Mouse (Mus musculus) heart, adult 2 months (tissue): ENCODE measurements at regions not wholly inside any gene's neighbourhood (a gene's known extent, or its start where the extent isn't known, plus 50 kb on each side); places are given as distances from the start of the nearest gene placed in this dataset.
"Not testable (repeated sequence)": the region's sequence is repeated elsewhere in the genome, so short reads cannot be mapped to it uniquely, and the experiment has no call there.

Source experiments
- DNase-seq, 2 experiments: peaks; one replicate each; pipeline ENCODE4 v3.0.0; 2021
- H3K27ac ChIP-seq: fragments of 200-600 bp; 2 replicates; pipeline ENCODE4 v1.8.1; 2022
- H3K27me3 ChIP-seq: fragments of 200-500 bp; 2 replicates; pipeline ENCODE4 v1.6.1; 2012; ENCODE audit warnings: mild to moderate bottlenecking, low read length, inconsistent platforms, mixed read lengths; ENCODE audit not compliant: control insufficient read depth, insufficient read depth
- H3K36me3 ChIP-seq: fragments of 200-500 bp; 2 replicates; pipeline ENCODE4 v1.6.1; 2012; ENCODE audit warnings: low read length, inconsistent platforms; ENCODE audit not compliant: control insufficient read depth, insufficient read depth
- H3K4me1 ChIP-seq: fragments of 200-500 bp; 2 replicates; pipeline ENCODE4 v1.6.1; 2011; ENCODE audit warnings: low read length; ENCODE audit not compliant: control insufficient read depth, insufficient read depth
- H3K4me3 ChIP-seq: fragments of 200-600 bp; 2 replicates; pipeline ENCODE4 v1.8.1; 2022
- H3K79me2 ChIP-seq: fragments of 200-500 bp; replicated peaks from 2 replicates; pipeline ENCODE4 v1.6.1; 2012; ENCODE audit warnings: mild to moderate bottlenecking, inconsistent platforms, low read length, moderate library complexity, mixed read lengths; ENCODE audit not compliant: control insufficient read depth, insufficient read depth
- H3K9ac ChIP-seq: fragments of 200-500 bp; 2 replicates; pipeline ENCODE4 v1.6.1; 2012; ENCODE audit warnings: low read depth, mild to moderate bottlenecking, control low read depth, inconsistent platforms, low read length, mixed read lengths
- CTCF ChIP-seq: fragments of 200-600 bp; IDR thresholded peaks from 2 replicates; pipeline ENCODE4 v1.8.1; 2022; ENCODE audit warnings: antibody characterized with exemption, mild to moderate bottlenecking, moderate library complexity
- EP300 ChIP-seq: fragments of 200-500 bp; IDR thresholded peaks from 2 replicates; pipeline ENCODE4 v1.6.1; 2011; ENCODE audit warnings: low read depth, low read length, control low read depth; ENCODE audit not compliant: insufficient read depth
- POLR2A ChIP-seq: fragments of 200-500 bp; IDR thresholded peaks from 2 replicates; pipeline ENCODE4 v1.6.1; 2011; ENCODE audit warnings: mild to moderate bottlenecking, low read depth, low read length, control low read depth; ENCODE audit not compliant: insufficient read depth
- WGBS: fragments of 180-500 bp; shearing (Covaris S2); methylation state at CpG from one replicate; pipeline ENCODE4 v1.1.7; 2018; 5-methylcytosine and 5-hydroxymethylcytosine counted together
- intact Hi-C: fragments of 180-260 bp; cut with DNase I; formaldehyde crosslinking; loops from one replicate; pipeline ENCODE4 v1.15.1; 2025

- H3K79me2 ChIP-seq: no peaks in the 10 kb centered on the region
- TF ChIP-seq CTCF (no peak), POLR2A (no peak), EP300 (no peak)
- H3K4me3 ChIP-seq: no peak overlapping the region
- H3K27me3 ChIP-seq: no peaks in the 10 kb centered on the region
- DNase-seq: peak; percentile 30 to 48
- H3K4me1 ChIP-seq: no peaks in the 10 kb centered on the region
- H3K9ac ChIP-seq: no peak overlapping the region
- H3K36me3 ChIP-seq: no peaks in the 10 kb centered on the region
- 5% methylated on average over 9 of the region's 9 CpGs for WGBS
- no peak overlapping the region for H3K27ac ChIP-seq
- intact Hi-C loops: loop anchor here (1.0 kb wide), 1 partner anchor 15 kb away; no protein-coding TSS in a partner anchor
Measured at GRCm38 (mm10) chr6:48227431-48227830, 141.0 kb upstream of the Zfp746 start.

GRCm38 (mm10) chr6:48224206-48224605 lies 137.8 kb upstream of the Zfp746 start:
- H3K9ac ChIP-seq: no peak overlapping the region
- H3K4me1 ChIP-seq: no peaks in the 10 kb centered on the region
- intact Hi-C loops: no loop called here
- DNase-seq: no peak
- no peak overlapping the region for H3K27ac ChIP-seq
- no peak overlapping the region for H3K4me3 ChIP-seq
- TF ChIP-seq POLR2A (no peak), CTCF (no peak), EP300 (no peak)
- H3K36me3 ChIP-seq: no peaks in the 10 kb centered on the region
- no peaks in the 10 kb centered on the region for H3K27me3 ChIP-seq
- no peaks in the 10 kb centered on the region for H3K79me2 ChIP-seq
- 87% methylated on average over 4 of the region's 4 CpGs for WGBS

DNA sequence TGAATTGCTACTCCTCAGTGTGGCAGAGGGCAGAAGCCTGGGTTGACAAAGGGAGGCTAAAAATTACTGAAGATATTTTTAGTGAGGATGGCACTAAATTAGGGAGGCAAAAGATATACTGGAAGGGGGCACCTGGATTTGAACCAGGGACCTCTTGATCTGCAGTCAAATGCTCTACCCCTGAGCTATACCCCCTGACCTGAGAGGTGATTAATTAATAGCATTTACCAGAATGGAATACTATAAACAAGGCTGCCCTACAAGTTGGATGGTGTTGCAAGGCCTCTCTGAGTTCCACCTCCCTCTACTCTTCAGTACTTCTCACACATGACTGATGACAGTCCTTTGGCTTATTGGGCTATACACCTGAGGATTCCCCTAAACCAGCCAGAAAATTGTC lies 136.6 kb upstream of the Zfp746 start:
- Histone ChIP-seq H3K4me1 (no peaks in the 10 kb centered on the region), H3K27ac (no peak overlapping the region), H3K36me3 (no peaks in the 10 kb centered on the region), H3K79me2 (no peaks in the 10 kb centered on the region), H3K9ac (no peak overlapping the region), H3K4me3 (no peak overlapping the region), H3K27me3 (no peaks in the 10 kb centered on the region)
- intact Hi-C loops: no loop called here
- no peak for DNase-seq
- no peak for TF ChIP-seq POLR2A
- no peak for TF ChIP-seq CTCF
- no peak for TF ChIP-seq EP300

- H3K9ac ChIP-seq, H3K36me3 ChIP-seq, H3K4me1 ChIP-seq, H3K27me3 ChIP-seq, DNase-seq, intact Hi-C loops, H3K79me2 ChIP-seq, H3K4me3 ChIP-seq, H3K27ac ChIP-seq: not testable (repeated sequence)
- 53% methylated on average over 1 of the region's 1 CpGs for WGBS
Measured at GRCm38 (mm10) chr6:48221806-48222205, 135.4 kb upstream of the Zfp746 start.

DNA sequence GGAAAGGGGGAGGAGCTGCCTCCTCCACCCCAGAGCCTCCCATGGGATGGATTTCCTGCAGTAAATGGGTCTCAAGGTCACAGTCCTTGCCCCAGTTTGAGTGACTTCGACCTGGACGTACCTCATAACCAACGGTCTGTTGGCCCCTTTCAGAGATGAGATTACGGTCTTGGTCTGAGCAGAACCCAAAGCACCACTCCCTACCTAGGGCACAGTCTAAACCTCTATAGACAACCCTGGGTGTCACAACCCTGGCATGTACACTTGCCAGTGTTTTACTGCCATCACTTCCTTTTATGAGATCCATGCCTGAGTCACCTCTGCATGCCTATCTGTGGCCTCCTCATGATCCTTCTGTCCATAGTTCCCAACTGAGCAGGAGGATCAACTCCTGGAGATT lies 128.8 kb upstream of the Zfp746 start:
- H3K27ac ChIP-seq: no peak overlapping the region
- H3K4me3 ChIP-seq: no peak overlapping the region
- no peak overlapping the region for H3K9ac ChIP-seq
- H3K4me1 ChIP-seq: no peaks in the 10 kb centered on the region
- H3K27me3 ChIP-seq: no peaks in the 10 kb centered on the region
- no peaks in the 10 kb centered on the region for H3K36me3 ChIP-seq
- intact Hi-C loops: no loop called here
- WGBS: 55% methylated on average over 4 of the region's 4 CpGs
- H3K79me2 ChIP-seq: no peaks in the 10 kb centered on the region
- DNase-seq: no peak
- TF ChIP-seq EP300 (no peak), CTCF (no peak), POLR2A (no peak)

DNA sequence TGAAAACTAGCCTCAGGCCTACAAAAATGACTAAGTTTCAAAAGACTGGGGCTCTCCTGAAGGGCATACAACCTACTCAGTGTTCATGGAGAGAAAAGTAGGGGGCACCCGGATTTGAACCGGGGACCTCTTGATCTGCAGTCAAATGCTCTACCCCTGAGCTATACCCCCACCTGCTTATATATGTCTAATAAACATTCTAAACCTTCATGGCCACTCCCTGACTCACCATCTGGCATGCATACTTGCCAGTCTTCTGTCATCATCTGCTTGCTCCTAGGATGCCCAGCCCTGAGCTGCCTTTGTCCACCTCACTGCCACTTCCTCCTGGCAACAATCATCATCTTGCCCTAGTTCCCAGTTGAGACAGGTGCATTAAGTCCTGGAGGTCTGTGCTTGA lies 123.3 kb upstream of the Zfp746 start:
- TF ChIP-seq CTCF (no peak), POLR2A (no peak), EP300 (no peak)
- Histone ChIP-seq H3K79me2 (no peaks in the 10 kb centered on the region), H3K9ac (no peak overlapping the region), H3K36me3 (no peaks in the 10 kb centered on the region), H3K27me3 (no peaks in the 10 kb centered on the region), H3K27ac (no peak overlapping the region), H3K4me1 (no peaks in the 10 kb centered on the region), H3K4me3 (no peak overlapping the region)
- intact Hi-C loops: no loop called here
- no peak for DNase-seq
- 90% methylated on average over 2 of the region's 2 CpGs for WGBS

DNA sequence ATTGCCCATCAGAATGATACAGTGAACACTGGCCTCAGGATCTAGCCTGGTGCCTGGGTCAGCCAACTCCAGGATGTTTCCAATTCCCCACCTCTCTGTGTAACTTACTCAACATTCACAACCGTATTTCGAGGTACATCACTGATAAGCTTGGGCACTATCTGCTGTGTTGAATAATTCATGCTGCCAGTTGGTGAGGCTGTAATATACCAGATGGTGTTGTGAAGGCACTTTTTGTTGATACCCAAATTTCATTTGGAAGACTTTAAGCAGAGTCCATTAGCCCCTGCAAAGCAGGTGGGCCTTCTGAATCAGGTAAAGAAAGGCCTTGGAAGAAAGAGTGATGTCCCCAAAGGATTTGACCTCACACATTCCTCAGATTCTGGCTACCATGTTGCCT lies 122.7 kb upstream of the Zfp746 start:
- H3K27me3 ChIP-seq: no peaks in the 10 kb centered on the region
- no peak overlapping the region for H3K9ac ChIP-seq
- TF ChIP-seq EP300 (no peak), CTCF (no peak), POLR2A (no peak)
- H3K4me1 ChIP-seq: no peaks in the 10 kb centered on the region
- H3K79me2 ChIP-seq: no peaks in the 10 kb centered on the region
- no peak overlapping the region for H3K4me3 ChIP-seq
- 69% methylated on average over 2 of the region's 2 CpGs for WGBS
- no peak for DNase-seq
- no peaks in the 10 kb centered on the region for H3K36me3 ChIP-seq
- intact Hi-C loops: no loop called here
- H3K27ac ChIP-seq: no peak overlapping the region
